Mouse (Mus musculus): ENCODE results near the gene Pcbp2.

Gene Pcbp2

DNA sequence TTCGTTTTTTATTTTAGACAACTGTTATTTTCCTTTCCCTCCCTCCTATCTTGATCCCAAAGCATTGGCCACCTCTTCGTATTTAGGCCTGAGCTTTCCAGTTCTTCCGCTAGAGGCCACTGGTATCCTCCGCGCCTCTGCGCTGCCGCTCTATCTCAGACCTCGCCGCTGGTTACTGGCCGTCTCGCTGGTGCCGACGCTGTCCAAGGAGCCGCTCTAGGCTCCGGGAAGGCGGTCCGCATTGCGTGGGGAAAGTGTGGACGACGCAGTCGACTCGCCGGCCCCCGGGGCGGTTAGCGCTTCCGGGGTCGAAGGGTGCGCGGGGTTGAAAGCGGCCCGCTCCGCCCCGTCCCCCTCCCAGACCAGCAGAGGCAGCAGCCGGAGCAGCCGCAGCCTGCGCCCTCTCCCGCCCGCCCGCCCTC, at the start of gene Pcbp2:
Gene Pcbp2, plus strand, starts transcription at position 357 of the 422 bp plus-strand sequence.
- peak; percentile 90 for DNase-seq (ENCODE audit: low spot score)

DNA sequence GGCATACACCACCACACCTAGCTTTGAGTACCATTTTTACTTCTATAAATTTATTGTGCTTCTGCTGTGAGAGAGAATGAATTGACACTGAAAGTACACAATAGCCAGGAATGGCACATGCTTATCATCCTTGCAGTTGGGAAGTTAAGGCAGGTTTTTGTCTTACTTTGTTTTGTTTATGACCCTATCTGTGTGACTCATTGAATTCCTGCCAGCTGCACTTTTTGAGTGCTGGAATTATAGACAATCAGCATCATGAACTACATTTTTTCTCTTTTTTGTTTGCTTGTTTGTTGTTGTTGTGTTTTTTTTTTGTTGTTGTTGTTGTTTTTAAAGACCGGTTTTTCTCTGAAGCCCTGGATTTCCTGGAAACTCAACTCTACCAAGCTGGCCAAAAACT, 49.4 kb upstream of the Pcbp2 start:
- DNase-seq (ENCODE audit: low spot score), result no peak

DNA sequence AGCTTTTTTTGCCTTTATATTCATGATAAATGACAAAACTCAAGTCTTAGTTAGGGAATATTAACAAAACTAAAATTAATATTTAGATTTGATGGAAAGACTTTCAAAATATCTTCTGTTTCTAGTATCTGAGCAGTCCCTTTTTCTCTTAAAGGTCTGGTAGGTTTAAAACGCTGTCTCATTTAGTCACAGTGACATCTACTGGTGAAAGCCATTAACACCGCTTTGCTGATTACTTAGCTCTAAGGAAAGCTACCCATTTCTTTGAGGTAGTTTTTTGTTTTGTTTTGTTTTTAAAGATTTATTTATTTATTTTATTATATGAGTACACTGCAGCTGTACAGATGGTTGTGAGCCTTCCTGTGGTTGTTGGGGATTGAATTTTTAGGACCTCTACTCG, 48.9 kb upstream of the Pcbp2 start:
- DNase-seq (ENCODE audit: low spot score), result no peak

DNA sequence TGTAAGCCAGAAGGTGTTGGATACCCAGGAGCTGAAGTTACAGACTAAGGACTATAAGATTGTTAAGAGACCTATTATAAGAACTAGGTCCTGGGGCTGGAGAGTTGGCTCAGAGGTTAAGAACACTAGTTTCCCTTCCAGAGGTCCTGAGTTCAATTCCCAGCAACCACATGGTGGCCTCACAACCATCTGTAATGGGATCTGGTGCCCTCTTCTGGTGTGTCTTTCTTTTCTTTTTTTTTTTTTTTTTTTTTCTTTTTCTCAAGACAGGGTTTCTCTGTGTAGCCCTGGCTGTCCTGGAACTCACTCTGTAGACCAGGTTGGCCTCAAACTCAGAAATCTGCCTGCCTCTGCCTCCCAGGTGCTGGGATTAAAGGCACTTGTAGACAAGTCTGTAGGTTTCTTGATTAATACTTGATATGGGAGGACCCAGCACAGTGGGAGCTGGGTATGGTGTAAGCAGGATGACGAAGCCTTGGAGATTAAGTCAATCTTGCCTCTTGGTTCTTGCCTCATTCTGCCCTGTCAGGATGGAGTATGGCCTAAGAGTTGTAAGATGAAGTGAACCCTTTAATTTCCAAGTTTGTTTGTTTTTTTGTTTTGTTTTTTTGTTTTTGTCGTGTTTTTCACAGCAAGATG, 46.6 kb upstream of the Pcbp2 start:
- no peak for DNase-seq (ENCODE audit: low spot score)

DNA sequence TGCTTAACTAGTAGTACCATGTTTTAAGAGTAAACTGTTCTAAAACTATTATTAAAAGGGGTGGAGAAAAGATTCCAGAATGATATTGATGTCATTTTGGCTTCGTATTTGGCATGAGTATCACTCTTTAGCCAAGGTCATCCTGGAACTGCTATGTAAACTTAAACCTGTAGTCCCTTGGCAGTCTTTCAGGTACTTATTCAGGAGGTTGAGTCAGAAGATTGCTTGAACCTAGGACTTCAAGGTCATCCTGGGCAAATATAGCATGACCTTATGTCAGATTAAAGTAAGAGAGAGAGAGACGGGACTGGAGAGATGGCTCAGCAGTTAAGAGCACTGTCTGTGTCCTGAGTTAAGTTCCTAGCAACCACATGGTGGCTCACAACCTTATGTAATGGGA, 45.7 kb upstream of the Pcbp2 start:
- DNase-seq (ENCODE audit: low spot score), result no peak

DNA sequence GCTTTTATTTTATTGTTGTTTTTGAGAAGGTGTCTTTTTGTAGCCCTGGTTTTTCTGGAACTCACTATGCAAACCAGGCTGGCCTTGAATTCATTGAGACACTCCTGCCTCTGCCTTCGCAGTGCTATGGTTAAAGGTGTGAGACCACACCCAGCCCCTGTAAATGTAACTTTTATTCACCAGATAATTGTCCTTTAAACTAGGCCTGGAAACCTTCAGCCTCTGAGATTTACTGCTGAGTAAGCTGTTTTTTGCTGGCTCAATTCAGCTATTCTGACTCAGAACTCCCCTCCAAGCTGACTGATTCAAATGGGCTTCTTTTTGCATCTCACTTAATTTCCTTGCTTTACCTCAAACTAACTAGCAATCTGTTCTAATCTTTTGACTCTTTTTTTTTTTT, 43.4 kb upstream of the Pcbp2 start:
- no peak for DNase-seq (ENCODE audit: low spot score)

DNA sequence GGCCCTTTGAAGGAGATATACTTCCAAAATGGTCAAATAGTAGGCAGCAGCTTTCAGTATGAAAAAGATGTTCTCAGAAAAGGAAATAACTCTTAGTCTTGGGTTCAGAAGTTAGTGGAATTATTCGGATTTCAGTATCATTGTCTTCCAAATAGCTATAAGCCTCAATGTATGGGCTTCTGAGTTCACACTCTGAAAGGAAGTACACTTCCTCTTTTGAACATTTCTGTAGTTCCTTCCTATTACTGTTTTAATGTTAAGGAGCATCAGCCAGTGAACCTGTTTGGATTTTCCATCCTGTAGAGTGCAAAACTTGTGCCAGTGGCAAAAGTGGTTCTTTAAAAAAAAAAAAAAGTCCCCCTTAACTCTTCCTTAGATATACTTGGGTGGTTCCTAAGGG, 38.3 kb upstream of the Pcbp2 start:
- no peak for DNase-seq (ENCODE audit: low spot score)

DNA sequence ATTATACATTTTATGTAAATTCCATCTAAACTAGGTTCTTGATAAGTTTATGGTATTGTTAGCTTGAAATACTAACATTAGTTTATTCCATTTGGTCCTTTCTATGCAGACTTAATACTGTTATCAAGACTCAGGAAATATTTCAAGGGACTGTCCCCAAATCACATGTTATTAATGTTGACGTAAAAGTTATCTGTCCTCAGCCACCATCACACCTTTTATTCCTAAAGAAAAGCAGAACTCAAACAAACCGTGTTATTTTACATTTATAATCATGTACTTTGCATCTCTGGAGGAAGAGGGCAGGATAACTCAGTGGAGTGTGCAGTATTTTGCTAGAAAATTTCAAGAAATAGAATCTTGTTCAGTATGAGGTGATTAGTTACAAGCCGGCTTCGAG, 37.2 kb upstream of the Pcbp2 start:
- no peak for DNase-seq (ENCODE audit: low spot score)

DNA sequence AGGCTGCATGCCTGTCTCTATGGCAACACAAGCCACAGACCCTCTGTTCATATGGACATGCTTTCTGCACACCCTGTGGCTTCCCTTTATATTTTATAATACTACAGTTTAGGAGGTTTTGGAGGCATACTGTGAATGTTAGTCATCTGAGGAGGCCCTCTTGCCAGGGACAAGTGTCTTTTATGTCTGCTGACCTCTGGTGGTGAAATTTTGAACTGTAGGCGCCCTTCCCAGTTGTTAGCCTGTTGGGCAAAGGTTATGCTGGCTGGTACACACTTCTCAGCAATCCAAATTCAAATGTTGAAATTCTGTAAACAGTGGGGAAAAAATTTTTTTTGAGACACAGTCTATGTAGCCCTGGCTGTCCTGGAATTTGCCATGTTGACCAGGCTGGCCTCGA, 27.8 kb upstream of the Pcbp2 start:
- peak; percentile 68 for DNase-seq (ENCODE audit: low spot score)

DNA sequence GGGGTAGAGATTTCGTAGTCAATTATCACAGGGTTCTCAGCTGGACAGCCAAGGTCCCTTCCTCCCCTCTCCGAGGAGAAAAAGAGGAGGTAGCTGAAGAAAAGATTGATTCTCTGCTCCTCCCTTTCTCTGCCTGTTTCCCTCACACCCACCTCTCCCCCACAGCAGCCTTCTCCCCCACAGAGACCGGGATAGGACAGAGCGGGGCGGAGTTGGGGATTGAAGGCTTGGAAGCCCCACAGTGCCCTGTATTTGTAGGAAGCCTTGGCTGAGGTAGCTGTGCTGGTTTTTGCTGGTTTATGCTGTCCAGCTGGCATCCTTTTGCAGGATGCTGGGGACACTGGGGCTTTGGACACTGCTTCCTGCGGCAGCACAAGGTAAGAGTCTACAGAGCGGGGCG, 25.2 kb upstream of the Pcbp2 start, which contains the start of gene Amhr2:
Gene Amhr2, plus strand, starts transcription at position 222 of the 400 bp plus-strand sequence.
- no peak for DNase-seq (ENCODE audit: low spot score)

DNA sequence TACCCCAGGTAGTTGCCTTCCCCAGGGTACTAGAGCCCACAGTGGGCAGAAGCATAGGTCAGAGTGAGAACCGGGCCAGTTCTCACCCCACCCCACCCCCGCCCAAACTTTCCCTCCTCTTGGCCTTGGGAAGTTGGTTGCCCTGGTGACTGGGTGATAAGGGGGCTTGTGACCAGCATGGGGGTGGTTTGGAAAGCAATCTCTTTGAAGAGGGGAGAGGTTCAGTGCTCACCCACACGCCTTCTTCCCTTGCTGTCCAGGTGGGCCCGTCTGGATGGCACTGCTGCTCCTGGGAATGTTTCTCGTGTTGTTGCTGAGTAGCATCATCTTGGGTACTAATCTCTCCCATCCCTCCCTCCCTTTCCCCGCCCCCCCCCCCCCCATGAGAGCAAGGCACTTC, 23.9 kb upstream of the Pcbp2 start:
- no peak for DNase-seq (ENCODE audit: low spot score)

DNA sequence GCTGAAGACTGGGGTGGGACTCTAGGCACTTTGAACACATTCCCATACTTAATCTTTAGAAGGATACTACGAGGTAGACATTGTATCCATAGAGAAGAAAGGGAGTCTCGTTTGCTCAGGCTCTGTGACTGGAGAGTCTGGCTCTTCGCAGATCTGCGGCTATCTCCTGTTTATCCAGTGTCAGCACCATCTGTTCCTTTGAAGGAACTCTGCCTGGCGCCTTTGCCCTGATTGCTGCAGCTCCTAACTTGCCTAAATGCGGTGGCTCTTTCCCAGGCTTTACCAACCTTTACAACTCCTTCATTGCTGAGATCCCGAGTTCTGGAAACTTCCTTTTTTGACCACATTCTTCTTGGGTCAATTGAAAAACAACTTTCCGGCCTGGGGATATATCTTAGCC, 21.0 kb upstream of the Pcbp2 start:
- DNase-seq (ENCODE audit: low spot score), result no peak

DNA sequence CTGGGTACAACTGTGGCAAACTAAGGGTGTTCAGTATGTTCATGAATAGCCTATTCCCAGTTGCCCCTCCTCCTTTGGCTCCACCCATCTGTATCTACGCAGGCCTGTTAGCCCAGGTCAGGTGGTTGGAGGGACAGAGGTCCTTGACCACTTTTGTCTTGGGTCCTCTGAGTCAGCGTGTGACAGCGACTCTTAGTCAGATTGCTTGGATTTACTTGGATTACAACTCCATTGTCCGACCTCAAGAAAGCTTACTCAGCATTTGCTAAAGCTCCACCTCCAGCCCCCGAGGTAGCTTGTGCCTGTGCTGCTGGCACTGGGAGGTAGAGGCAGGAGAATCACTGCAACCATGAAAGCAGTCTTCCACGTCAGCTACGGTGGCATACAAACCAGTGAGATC, 19.4 kb upstream of the Pcbp2 start:
- no peak for DNase-seq (ENCODE audit: low spot score)

DNA sequence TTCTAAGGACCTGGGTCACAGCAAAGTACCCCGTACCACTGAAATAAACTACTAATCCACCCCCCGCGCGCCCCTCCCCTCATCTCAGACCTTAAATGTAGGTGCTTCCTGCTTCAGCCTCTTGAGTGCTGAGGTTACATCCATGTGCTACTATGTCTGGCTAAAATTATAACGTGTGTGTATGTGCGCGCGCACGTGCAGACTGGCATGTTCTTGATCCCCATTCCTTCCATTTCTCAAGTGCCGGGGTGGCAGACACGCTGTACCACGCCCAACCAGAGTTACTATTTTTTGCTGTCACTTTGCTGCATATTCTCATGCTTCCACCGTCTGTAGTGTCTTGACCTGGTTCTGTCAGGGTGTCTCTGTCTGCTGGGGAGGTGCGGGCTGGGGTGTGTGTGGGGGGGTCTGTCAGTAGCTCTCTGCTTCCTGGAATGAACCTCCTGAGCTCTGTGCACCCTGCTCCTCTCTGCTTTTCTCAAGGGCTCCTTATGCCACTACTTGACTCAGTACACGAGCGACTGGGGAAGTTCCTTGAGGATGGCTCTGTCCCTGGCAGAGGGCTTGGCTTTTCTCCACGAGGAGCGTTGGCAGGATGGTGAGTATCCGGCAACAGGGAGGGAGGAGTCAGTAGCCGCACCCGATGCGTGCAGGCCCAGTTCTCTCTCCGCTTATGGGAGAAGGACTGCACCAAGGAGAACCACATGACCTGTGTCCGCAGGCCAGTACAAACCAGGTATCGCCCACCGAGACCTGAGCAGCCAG, 18.5 kb upstream of the Pcbp2 start:
- no peak for DNase-seq (ENCODE audit: low spot score)

DNA sequence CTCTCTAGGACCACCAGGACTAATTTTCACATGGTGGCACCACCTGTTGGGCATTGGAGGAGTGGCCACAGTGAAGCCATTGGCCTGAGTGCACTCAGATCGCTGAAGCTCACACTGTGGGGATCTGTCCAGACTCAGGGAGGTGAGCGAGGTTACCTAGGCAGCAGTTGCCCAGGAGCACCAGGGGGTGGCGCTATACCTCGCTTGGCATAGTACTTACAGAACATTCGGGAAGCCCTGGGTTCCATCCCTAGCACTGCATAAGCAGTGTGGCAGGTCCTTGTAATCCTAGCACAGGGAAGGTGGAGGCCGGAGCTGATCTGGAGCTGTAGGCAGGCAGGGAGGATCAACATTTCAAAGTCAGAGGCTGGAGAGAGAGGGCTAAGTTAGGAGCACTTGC, 14.3 kb upstream of the Pcbp2 start:
- peak; percentile 21 for DNase-seq (ENCODE audit: low spot score)

DNA sequence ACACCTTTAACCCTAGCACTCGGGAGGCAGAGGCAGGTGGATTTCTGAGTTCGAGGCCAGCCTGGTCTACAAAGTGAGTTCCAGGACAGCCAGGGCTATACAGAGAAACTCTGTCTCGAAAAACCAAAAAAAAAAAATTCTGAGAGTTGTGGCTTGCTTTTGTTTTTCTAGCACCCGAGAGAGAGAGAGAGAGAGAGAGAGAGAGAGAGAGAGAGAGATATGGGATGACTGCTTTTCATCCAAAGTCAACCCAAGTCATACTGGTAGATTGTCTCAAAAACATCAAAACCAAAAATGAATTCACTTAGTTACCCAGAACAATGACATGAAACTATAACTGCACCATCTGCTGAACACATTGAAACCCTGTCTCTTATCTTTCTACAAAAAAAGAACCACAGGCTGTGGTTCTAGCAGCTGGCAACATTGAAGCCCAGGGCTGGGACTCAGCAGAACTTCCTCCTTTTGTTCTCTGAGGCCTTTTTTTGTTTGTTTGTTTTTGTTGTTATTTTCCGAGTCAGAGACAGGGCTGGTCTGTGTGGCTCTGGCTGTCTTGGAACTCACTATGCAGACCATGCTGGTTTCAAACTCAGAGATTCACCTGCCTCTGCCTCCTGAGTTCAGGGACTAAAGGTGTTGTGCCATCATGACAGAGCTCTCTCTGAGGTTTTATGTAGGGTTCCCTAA, 12.1 kb upstream of the Pcbp2 start:
- DNase-seq (ENCODE audit: low spot score), result no peak

DNA sequence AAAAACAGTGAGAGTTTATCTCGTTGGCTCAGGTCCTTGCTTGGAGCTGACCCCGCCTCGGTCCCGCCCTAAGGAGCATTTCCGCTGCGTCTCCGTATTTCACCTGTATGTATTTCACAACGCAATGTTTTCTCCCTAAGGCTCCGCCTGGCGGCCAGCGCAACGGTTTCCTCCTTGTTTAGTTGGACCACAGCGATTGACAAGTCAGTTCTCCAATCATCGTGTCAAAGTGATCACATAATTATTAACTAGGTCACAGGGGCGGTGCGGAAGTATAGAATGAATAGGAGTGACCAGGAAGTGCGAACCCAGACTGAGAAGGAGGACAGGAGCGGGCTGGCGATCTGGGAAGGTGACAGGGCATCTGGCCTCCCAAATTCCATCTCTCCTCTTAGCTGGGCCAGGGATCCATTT, 11.4 kb upstream of the Pcbp2 start, which contains the start of gene Prr13:
Gene Prr13, plus strand, starts transcription at position 125 of the 414 bp plus-strand sequence.
- peak; percentile 82 for DNase-seq (ENCODE audit: low spot score)

DNA sequence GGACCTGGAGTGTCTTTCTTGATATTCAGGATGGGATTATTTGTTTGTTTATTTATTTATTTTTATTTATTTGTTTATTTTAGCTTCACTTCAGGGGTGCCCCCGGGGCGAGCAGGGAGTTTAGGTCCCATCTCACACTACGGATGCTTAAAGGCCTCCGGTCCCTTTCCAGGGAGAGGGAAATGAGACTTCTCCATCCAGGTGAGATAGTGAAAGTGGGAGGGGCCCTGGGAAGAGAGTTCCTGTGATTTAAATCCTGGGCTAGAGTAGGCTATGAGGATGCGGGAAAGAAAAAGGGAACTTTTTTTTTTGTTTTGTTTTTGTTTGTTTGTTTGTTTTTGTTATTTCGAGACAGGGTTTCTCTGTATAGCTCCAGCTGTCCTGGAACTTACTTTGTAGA, 11.0 kb upstream of the Pcbp2 start:
- DNase-seq (ENCODE audit: low spot score), result no peak

DNA sequence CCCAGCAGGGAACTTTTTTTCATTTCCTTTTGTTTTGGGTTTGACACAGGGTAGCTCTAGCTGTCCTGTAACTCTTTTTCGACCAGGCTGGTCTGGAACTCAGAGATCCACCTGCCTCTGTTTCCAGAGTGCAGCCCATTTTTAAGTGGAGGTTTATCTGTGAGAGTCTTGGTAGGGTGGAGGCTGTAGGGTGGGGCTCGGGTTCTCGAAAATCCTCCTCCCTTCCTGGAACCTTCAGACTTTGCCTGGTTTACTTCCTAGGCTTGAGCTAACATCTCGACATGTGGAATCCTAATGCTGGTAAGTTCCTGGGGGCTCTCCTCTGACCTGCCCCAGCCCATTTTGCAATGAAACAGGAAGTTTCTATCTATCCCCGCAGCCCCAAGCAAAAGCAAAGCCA, 10.5 kb upstream of the Pcbp2 start:
- DNase-seq (ENCODE audit: low spot score), result peak; percentile 19

DNA sequence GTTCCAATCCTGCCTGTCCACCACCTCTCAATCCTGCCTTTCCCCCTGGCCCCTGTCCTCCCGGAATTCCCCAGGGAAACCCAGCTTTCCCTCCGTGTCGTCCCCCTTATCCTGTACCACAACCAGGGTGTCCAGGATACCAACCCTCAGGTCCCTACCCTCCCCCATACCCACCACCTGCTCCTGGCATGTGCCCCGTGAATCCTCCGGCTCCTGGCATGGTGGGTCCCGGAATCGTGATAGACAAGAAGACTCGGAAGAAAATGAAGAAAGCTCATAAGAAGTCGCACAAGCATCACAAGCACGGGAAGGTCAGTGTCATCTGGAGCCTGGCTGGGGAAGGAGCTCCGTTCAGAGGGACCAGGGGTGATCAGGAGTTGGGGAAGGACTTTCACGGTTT, 9.9 kb upstream of the Pcbp2 start:
- DNase-seq (ENCODE audit: low spot score), result no peak

DNA sequence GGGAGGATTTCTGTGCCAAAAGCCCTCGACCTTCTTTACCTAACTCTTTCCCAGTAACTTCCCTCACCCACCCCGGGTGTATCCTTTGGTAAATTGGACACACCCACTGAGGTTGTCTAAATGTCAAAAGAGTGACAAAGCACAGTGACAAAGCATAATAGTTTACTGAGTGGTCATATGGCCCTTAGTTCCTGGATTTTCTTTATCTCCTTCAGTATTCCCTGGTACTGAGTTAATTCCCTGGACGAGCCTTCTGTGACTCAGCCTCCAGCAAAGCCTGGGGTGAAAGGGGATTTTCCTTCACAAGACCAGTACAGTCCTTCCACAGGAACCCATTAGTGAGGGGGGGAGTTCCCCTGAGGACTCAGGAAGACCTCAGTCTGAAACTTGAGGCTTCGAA, 9.4 kb upstream of the Pcbp2 start:
- DNase-seq (ENCODE audit: low spot score), result no peak

DNA sequence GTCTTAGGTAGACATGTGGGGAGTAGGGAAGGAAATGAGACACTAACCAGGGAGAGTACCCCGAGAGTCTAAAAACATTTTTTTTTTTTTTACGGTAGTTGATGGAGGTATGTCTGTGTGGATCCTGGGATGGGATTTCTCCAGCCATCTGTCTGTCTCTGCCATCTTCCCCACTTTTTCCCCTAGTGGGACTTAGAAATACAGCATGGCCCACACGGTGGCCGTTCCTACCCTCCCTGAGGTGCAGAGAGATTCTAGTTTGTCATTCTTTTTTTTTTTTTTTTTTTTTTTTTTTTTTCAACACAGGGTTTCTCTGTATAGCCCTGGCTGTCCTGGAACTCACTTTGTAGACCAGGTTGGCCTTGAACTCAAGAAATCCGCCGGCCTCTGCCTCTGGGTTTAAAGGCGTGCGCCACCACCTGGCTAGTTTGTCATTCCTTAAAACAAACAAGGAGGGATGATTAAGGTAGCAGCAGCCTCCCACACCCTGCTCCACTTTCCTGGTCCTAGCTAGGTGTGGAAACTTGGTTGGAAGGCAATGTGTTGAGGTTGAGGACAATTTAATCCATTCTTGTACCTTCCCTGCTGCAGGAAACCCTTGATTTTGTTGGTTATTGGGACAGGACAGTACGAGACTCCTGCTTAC, 8.8 kb upstream of the Pcbp2 start:
- no peak for DNase-seq (ENCODE audit: low spot score)

DNA sequence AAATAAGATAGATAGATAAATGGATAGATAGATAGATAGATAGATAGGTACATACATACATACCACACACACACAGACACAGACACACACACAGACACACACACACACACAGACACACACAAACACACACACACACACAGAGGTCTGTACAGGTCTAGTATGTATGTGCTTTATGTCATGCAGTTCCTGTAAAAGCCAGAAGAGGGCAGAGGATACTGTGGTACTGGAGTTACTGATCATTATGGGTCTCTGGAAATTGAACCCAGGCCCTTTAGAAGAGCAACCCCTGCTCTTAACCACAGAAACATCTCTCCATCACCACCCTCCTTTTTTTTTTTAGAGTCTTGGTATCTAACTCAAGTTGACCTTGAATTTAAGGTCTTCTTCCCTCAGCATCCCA, 6.7 kb upstream of the Pcbp2 start:
- DNase-seq (ENCODE audit: low spot score), result no peak

All from spleen, adult 12 weeks (tissue).